23 mouse cellular contexts compared by ENCODE assay signal in the genomic region with DNA sequence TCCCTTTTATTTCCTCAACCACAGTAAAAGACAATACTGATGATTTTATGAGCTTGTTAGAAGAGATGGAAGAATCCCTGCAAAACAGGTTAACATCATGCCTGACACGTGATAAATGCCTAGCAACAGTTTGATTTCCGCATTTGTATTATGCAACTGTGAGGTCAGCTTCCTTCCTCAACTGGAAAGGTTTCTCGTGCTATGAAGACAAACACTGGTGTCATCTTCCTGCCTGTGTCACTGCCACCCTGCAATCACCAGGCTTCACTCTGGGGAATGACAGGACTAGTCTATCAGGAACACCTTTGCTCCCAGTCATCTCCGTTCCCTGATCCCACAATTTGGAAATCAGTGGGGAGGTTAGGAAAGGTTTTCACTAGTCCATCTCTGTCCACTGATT.
DNase-seq lines count a peak whose midpoint lies in the region; ATAC-seq and TF ChIP-seq lines count a peak whose summit lies in the region.
"Had no signal": no experiment of that assay in that cellular context is flagged by ENCODE, and none has a peak within 500 bp of the region (broad histone marks: within the 10 kb centered on the region; RNA-seq: fewer than 3 reads in every experiment).

No protein-coding gene starts in this region.

- no peak for ATAC-seq in lung, embryonic 14.5 days (ENCODE audit: insufficient read depth)
- ATAC-seq: forebrain, embryonic 14.5 days; hindbrain, postnatal 0 days; intestine, postnatal 0 days; midbrain, embryonic 13.5 days had no signal

- intact Hi-C loops in heart, postnatal 14 days (cut with DNase I) = no loop called here
- intact Hi-C loops in left cerebral cortex, postnatal 4 days (cut with DNase I) = no loop called here

- H3K27me3 ChIP-seq in lung, embryonic 14.5 days (ENCODE audit: insufficient read depth, low read length) = no peaks in the 10 kb centered on the region
- H3K27me3 ChIP-seq: embryonic facial prominence, embryonic 12.5 days; heart, embryonic 12.5 days; liver, embryonic 15.5 days; midbrain, embryonic 13.5 days; neural tube, embryonic 12.5 days had no signal

- no peak overlapping the region for H3K4me2 ChIP-seq in lung, embryonic 14.5 days
- H3K4me2 ChIP-seq: embryonic facial prominence, embryonic 12.5 days; heart, embryonic 12.5 days; limb, embryonic 13.5 days; liver, embryonic 15.5 days; midbrain, embryonic 13.5 days; neural tube, embryonic 12.5 days had no signal

- no peak overlapping the region for H3K4me3 ChIP-seq in lung, embryonic 14.5 days (ENCODE audit: low read depth, low read length)
- H3K4me3 ChIP-seq in macrophage (ENCODE audit: inconsistent target) = no peak overlapping the region
- H3K4me3 ChIP-seq: embryonic facial prominence, embryonic 12.5 days; erythroblast, embryonic 14.5 days; heart, embryonic 12.5 days; limb, embryonic 13.5 days; liver, embryonic 15.5 days; midbrain, embryonic 13.5 days; neural tube, embryonic 12.5 days had no signal

- no peaks in the 10 kb centered on the region for H3K4me1 ChIP-seq in lung, embryonic 14.5 days (ENCODE audit: insufficient read depth)
- H3K4me1 ChIP-seq: embryonic facial prominence, embryonic 12.5 days; heart, embryonic 12.5 days; limb, embryonic 13.5 days; liver, embryonic 15.5 days; midbrain, embryonic 13.5 days; neural tube, embryonic 12.5 days had no signal

- peak; percentile 4 for DNase-seq in heart, postnatal 4 days
- DNase-seq in heart, postnatal 14 days = no peak
- peak; percentile 23 for DNase-seq in lung, embryonic 14.5 days
- no peak for DNase-seq in lung, postnatal 14 days
- DNase-seq in urinary bladder, adult 18-20 months (ENCODE audit: low spot score in 2 of 2) = no peak
- no peak for DNase-seq in left cerebral cortex, postnatal 4 days
- DNase-seq: adrenal gland, adult 2 months; cerebellum, adult 9-10 months; gastrocnemius, postnatal 25 days; kidney, postnatal 10 days; spleen, adult 18-20 months; thymus, postnatal 36 days had no signal

- H3K27ac ChIP-seq in lung, embryonic 14.5 days (ENCODE audit: low read depth) = no peak overlapping the region
- peak overlapping the region; percentile 63 for H3K27ac ChIP-seq in macrophage
- H3K27ac ChIP-seq: embryonic facial prominence, embryonic 12.5 days; hindbrain, postnatal 0 days; limb, embryonic 13.5 days; liver, embryonic 15.5 days; midbrain, embryonic 13.5 days; neural tube, embryonic 12.5 days had no signal

- H3K9ac ChIP-seq in lung, embryonic 14.5 days = no peak overlapping the region
- H3K9ac ChIP-seq: embryonic facial prominence, embryonic 12.5 days; heart, embryonic 12.5 days; limb, embryonic 13.5 days; liver, embryonic 15.5 days; midbrain, embryonic 13.5 days; neural tube, embryonic 12.5 days had no signal

- 41% methylated on average over 4 of the region's 4 CpGs for WGBS in lung, embryonic 14.5 days
- WGBS in macrophage (ENCODE audit: missing documents) = 37% methylated on average over 4 of the region's 4 CpGs

- TF ChIP-seq CTCF in lung, embryonic 14.5 days (IDR thresholded peaks at IDR 0.05; ENCODE audit: low read depth) = no peak

- no peaks in the 10 kb centered on the region for H3K79me2 ChIP-seq in macrophage (ENCODE audit: inconsistent target)

- no peaks in the 10 kb centered on the region for H3K36me3 ChIP-seq in lung, embryonic 14.5 days (ENCODE audit: insufficient read depth)
- no peaks in the 10 kb centered on the region for H3K36me3 ChIP-seq in macrophage (ENCODE audit: inconsistent target)
- H3K36me3 ChIP-seq: embryonic facial prominence, embryonic 12.5 days; heart, embryonic 12.5 days; limb, embryonic 13.5 days; liver, embryonic 15.5 days; midbrain, embryonic 13.5 days; neural tube, embryonic 12.5 days had no signal

- H3K9me3 ChIP-seq in lung, embryonic 14.5 days (ENCODE audit: low read depth, low read length) = no peaks in the 10 kb centered on the region
- H3K9me3 ChIP-seq: embryonic facial prominence, embryonic 12.5 days; heart, embryonic 12.5 days; limb, embryonic 13.5 days; liver, embryonic 15.5 days; midbrain, embryonic 13.5 days; neural tube, embryonic 12.5 days had no signal

Comparison
In these comparisons a context has a peak if more than half of its experiments do, and no peak if none do; other contexts are left out.
1. DNase-seq: peak in heart, postnatal 4 days (single experiment) and lung, embryonic 14.5 days (single experiment); none in heart, postnatal 14 days (0 of 2), lung, postnatal 14 days (single experiment), urinary bladder, adult 18-20 months (0 of 2) and left cerebral cortex, postnatal 4 days (single experiment).